Mouse (Mus musculus): ENCODE data around the gene Gramd1c.
A peak's percentile ranks its signal among the peaks of the same experiment; 100 is the strongest.

The Gramd1c gene

GRCm38 (mm10) chr16:44063025-44063894 is at the start of gene Gramd1c:
TSS of gene Gramd1c (minus strand) at chr16:44063345.
- peak; percentile 97 for DNase-seq

- peak; percentile 81 for DNase-seq
These were observed 45.9 kb upstream of the Gramd1c start for GRCm38 (mm10) chr16:44109002-44109401.

GRCm38 (mm10) chr16:44105211-44105610 is 42.1 kb upstream of the Gramd1c start:
- no peak for DNase-seq

GRCm38 (mm10) chr16:44103806-44104766 is 40.9 kb upstream of the Gramd1c start:
- DNase-seq, result peak; percentile 55

- DNase-seq, result no peak
These were observed 39.8 kb upstream of the Gramd1c start for GRCm38 (mm10) chr16:44102925-44103324.

GRCm38 (mm10) chr16:44101181-44101710 is 38.1 kb upstream of the Gramd1c start:
- peak; percentile 61 for DNase-seq

- DNase-seq, result peak; percentile 44
These were observed 36.2 kb upstream of the Gramd1c start for GRCm38 (mm10) chr16:44099377-44099776.

GRCm38 (mm10) chr16:44087650-44088049 is 24.5 kb upstream of the Gramd1c start:
- no peak for DNase-seq

- no peak for DNase-seq
These were observed 1.8 kb downstream of the Gramd1c start for GRCm38 (mm10) chr16:44061341-44061740.

GRCm38 (mm10) chr16:44060604-44061286 is 2.4 kb downstream of the Gramd1c start:
- DNase-seq, result no peak

- DNase-seq, result no peak
These were observed 4.4 kb downstream of the Gramd1c start for GRCm38 (mm10) chr16:44058745-44059144.

GRCm38 (mm10) chr16:44055766-44056165 is 7.4 kb downstream of the Gramd1c start:
- no peak for DNase-seq

GRCm38 (mm10) chr16:44053265-44053664 is 9.9 kb downstream of the Gramd1c start:
- DNase-seq, result no peak

GRCm38 (mm10) chr16:44052390-44052789 is 10.8 kb downstream of the Gramd1c start:
- DNase-seq, result no peak

GRCm38 (mm10) chr16:44050139-44050538 is 13.0 kb downstream of the Gramd1c start:
- DNase-seq, result no peak

GRCm38 (mm10) chr16:44039112-44039511 is 24.0 kb downstream of the Gramd1c start:
- DNase-seq, result peak; percentile 43

- DNase-seq, result peak; percentile 60
These were observed 27.9 kb downstream of the Gramd1c start for GRCm38 (mm10) chr16:44035221-44035620.

- peak; percentile 27 for DNase-seq
These were observed 29.8 kb downstream of the Gramd1c start for GRCm38 (mm10) chr16:44033365-44033764.

GRCm38 (mm10) chr16:44029273-44029672 is 33.9 kb downstream of the Gramd1c start:
- DNase-seq, result peak; percentile 62

GRCm38 (mm10) chr16:44026822-44027221 is 36.3 kb downstream of the Gramd1c start:
- DNase-seq, result no peak

GRCm38 (mm10) chr16:44026210-44026609 is 36.9 kb downstream of the Gramd1c start:
- no peak for DNase-seq

GRCm38 (mm10) chr16:44018986-44019548 is 44.1 kb downstream of the Gramd1c start:
- peak; percentile 23 for DNase-seq
